Mouse (Mus musculus): Measurements from ENCODE around the gene Il17rd.

Il17rd gene

GRCm38 (mm10) chr14:27038783-27039182 is at the start of gene Il17rd:
TSS of gene Il17rd (plus strand) at chr14:27038941.
- peak; percentile 78 for DNase-seq (ENCODE audit: low read depth)

- no peak for DNase-seq (ENCODE audit: low read depth)
Observed at GRCm38 (mm10) chr14:26991622-26992021, 47.1 kb upstream of the Il17rd start.

- no peak for DNase-seq (ENCODE audit: low read depth)
Observed at GRCm38 (mm10) chr14:26993427-26993826, 45.3 kb upstream of the Il17rd start.

- no peak for DNase-seq (ENCODE audit: low read depth)
Observed at GRCm38 (mm10) chr14:26994211-26994741, 44.5 kb upstream of the Il17rd start, which contains the start of gene Hesx1. TSS of gene Hesx1 (plus strand) at chr14:26994416.

GRCm38 (mm10) chr14:26996257-26996656 is 42.5 kb upstream of the Il17rd start:
- DNase-seq (ENCODE audit: low read depth) = no peak

- DNase-seq (ENCODE audit: low read depth) = no peak
Observed at GRCm38 (mm10) chr14:27000386-27000785, 38.4 kb upstream of the Il17rd start.

- no peak for DNase-seq (ENCODE audit: low read depth)
Observed at GRCm38 (mm10) chr14:27004906-27005305, 33.8 kb upstream of the Il17rd start.

- no peak for DNase-seq (ENCODE audit: low read depth)
Observed at GRCm38 (mm10) chr14:27005937-27006336, 32.8 kb upstream of the Il17rd start.

GRCm38 (mm10) chr14:27011561-27011960 is 27.2 kb upstream of the Il17rd start:
- DNase-seq (ENCODE audit: low read depth) = no peak

- no peak for DNase-seq (ENCODE audit: low read depth)
Observed at GRCm38 (mm10) chr14:27013658-27014057, 25.1 kb upstream of the Il17rd start.

- no peak for DNase-seq (ENCODE audit: low read depth)
Observed at GRCm38 (mm10) chr14:27017936-27018335, 20.8 kb upstream of the Il17rd start.

- DNase-seq (ENCODE audit: low read depth) = peak; percentile 68
Observed at GRCm38 (mm10) chr14:27019850-27020249, 18.9 kb upstream of the Il17rd start.

GRCm38 (mm10) chr14:27022876-27023275 is 15.9 kb upstream of the Il17rd start:
- no peak for DNase-seq (ENCODE audit: low read depth)

- DNase-seq (ENCODE audit: low read depth) = no peak
Observed at GRCm38 (mm10) chr14:27024664-27025063, 14.1 kb upstream of the Il17rd start.

- no peak for DNase-seq (ENCODE audit: low read depth)
Observed at GRCm38 (mm10) chr14:27029771-27030173, 9.0 kb upstream of the Il17rd start.

GRCm38 (mm10) chr14:27031142-27031541 is 7.6 kb upstream of the Il17rd start:
- no peak for DNase-seq (ENCODE audit: low read depth)

- no peak for DNase-seq (ENCODE audit: low read depth)
Observed at GRCm38 (mm10) chr14:27037513-27037912, 1.2 kb upstream of the Il17rd start.

- no peak for DNase-seq (ENCODE audit: low read depth)
Observed at GRCm38 (mm10) chr14:27039281-27040248, 824 bp downstream of the Il17rd start.

- no peak for DNase-seq (ENCODE audit: low read depth)
Observed at GRCm38 (mm10) chr14:27040451-27040850, 1.7 kb downstream of the Il17rd start.

GRCm38 (mm10) chr14:27042280-27042983 is 3.7 kb downstream of the Il17rd start:
- no peak for DNase-seq (ENCODE audit: low read depth)

GRCm38 (mm10) chr14:27043416-27043815 is 4.7 kb downstream of the Il17rd start:
- DNase-seq (ENCODE audit: low read depth) = no peak

GRCm38 (mm10) chr14:27044221-27044966 is 5.7 kb downstream of the Il17rd start:
- no peak for DNase-seq (ENCODE audit: low read depth)
